Mouse (Mus musculus): ENCODE measurements at regions not wholly inside any gene's neighbourhood (a gene's known extent, or its start where the extent isn't known, plus 50 kb on each side); places are given as distances from the start of the nearest gene placed in this dataset.
"Not testable (repeated sequence)": the region's sequence is repeated elsewhere in the genome, so short reads cannot be mapped to it uniquely, and the experiment has no call there.

DNA sequence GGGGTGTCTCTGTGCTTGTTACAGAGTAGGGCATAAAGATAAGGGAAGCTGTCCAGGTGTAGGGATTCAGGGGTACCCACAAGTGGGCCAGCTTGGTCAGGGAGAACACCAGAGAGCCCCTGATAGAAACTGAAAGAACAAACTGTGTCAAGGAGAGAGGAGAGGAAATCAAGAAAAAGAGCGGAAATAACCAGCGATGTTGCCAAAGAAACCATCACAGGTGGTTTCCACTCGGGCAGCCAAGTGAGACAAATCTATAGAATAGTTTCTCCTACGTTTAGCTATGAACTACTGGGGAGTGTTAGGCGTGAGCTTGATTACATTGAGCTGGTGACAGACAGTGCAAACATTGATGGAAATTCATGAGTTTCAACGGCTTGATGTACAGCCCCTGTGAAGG lies 138.8 kb downstream of the Glrx3 start:
- DNase-seq (ENCODE audit: low read depth, low spot score): no peak
- H3K9ac ChIP-seq (ENCODE audit: control insufficient read depth, low read depth, low read length, poor library complexity, severe bottlenecking): no peak overlapping the region
- no peaks in the 10 kb centered on the region for H3K4me1 ChIP-seq (ENCODE audit: control insufficient read depth in 1 of 2, insufficient read depth in 2 of 2, low read length in 2 of 2)
- TF ChIP-seq TAL1 (IDR thresholded peaks at IDR 0.05; ENCODE audit: low read length) (no peak), UBTF (IDR thresholded peaks at IDR 0.05; ENCODE audit: borderline replicate concordance, insufficient read depth, low read depth, low read length) (no peak), MEF2A (IDR thresholded peaks at IDR 0.05; ENCODE audit: extremely low read depth, insufficient replicate concordance, low read depth, low read length, poor library complexity, severe bottlenecking) (no peak), ZNF384 (IDR thresholded peaks at IDR 0.05; ENCODE audit: low read depth, low read length) (no peak), MAX (IDR thresholded peaks at IDR 0.05; ENCODE audit: low read length) (no peak), TBP (IDR thresholded peaks at IDR 0.05; ENCODE audit: low read depth, low read length) (no peak), USF2 (IDR thresholded peaks at IDR 0.05; ENCODE audit: borderline replicate concordance in 1 of 2, insufficient read depth in 1 of 2, low read depth in 1 of 2, low read length in 2 of 2) (no peak), NRF1 (IDR thresholded peaks at IDR 0.05; ENCODE audit: insufficient read depth, low read depth, low read length, poor library complexity, severe bottlenecking) (no peak), MAZ (IDR thresholded peaks at IDR 0.05; ENCODE audit: low read depth, low read length) (no peak), MXI1 (IDR thresholded peaks at IDR 0.05; ENCODE audit: low read depth, low read length) (no peak), KAT2A (conservative IDR thresholded peaks at IDR 0.05; ENCODE audit: low read depth, low read length) (no peak), E2F4 (IDR thresholded peaks at IDR 0.05; ENCODE audit: borderline replicate concordance, low read depth, low read length) (no peak), USF1 (IDR thresholded peaks at IDR 0.05; ENCODE audit: low read depth, low read length) (no peak), TCF12 (IDR thresholded peaks at IDR 0.05; ENCODE audit: low read depth, low read length) (no peak), JUND (IDR thresholded peaks at IDR 0.05; ENCODE audit: low read depth, low read length) (no peak), HCFC1 (IDR thresholded peaks at IDR 0.05; ENCODE audit: low read depth, low read length) (no peak)
- H3K4me3 ChIP-seq (ENCODE audit: control insufficient read depth in 1 of 2, insufficient read depth in 1 of 2, low read depth in 2 of 2, low read length in 2 of 2): no peak overlapping the region
- no peaks in the 10 kb centered on the region for H3K9me3 ChIP-seq (replicated peaks; ENCODE audit: insufficient read depth, low read length)
- no peaks in the 10 kb centered on the region for H3K79me2 ChIP-seq (ENCODE audit: control insufficient read depth, insufficient read depth, low read length, poor library complexity)
- no peaks in the 10 kb centered on the region for H3K36me3 ChIP-seq (ENCODE audit: control insufficient read depth in 1 of 2, insufficient read depth in 2 of 2, low read length in 2 of 2)
- H3K27ac ChIP-seq (ENCODE audit: control insufficient read depth, low read depth, low read length): no peak overlapping the region
- H3K27me3 ChIP-seq (ENCODE audit: control insufficient read depth in 1 of 2, insufficient read depth in 2 of 2, low read length in 2 of 2): no peaks in the 10 kb centered on the region

DNA sequence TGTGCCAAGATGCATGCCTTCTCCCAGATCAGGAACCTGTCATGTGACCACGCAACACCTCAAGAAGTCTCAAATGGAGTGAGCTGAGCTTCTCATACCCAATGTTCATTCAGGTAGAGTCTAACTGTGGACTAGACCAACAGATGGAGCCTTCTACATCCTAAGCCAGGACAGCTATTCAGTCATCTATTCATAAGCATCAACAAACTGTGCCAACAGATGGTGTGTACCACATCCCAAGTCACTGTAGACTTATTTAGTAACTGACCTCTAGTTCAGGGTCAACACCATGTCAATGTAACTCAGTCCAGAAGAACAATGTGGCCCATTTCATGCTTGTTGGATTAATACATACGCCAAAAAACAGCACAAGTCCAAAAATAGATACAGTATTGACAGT lies 146.1 kb downstream of the Glrx3 start:
- H3K79me2 ChIP-seq (ENCODE audit: control insufficient read depth, insufficient read depth, low read length, poor library complexity): no peaks in the 10 kb centered on the region
- DNase-seq (ENCODE audit: low read depth, low spot score): no peak
- no peaks in the 10 kb centered on the region for H3K27me3 ChIP-seq (ENCODE audit: control insufficient read depth in 1 of 2, insufficient read depth in 2 of 2, low read length in 2 of 2)
- H3K27ac ChIP-seq (ENCODE audit: control insufficient read depth, low read depth, low read length): no peak overlapping the region
- no peaks in the 10 kb centered on the region for H3K36me3 ChIP-seq (ENCODE audit: control insufficient read depth in 1 of 2, insufficient read depth in 2 of 2, low read length in 2 of 2)
- no peaks in the 10 kb centered on the region for H3K9me3 ChIP-seq (replicated peaks; ENCODE audit: insufficient read depth, low read length)
- TF ChIP-seq MXI1 (IDR thresholded peaks at IDR 0.05; ENCODE audit: low read depth, low read length): no peak
- no peak for TF ChIP-seq SMC3 (IDR thresholded peaks at IDR 0.05; ENCODE audit: low read depth, low read length)
- no peak for TF ChIP-seq ZMIZ1 (IDR thresholded peaks at IDR 0.05; ENCODE audit: low read depth, low read length)
- H3K4me1 ChIP-seq (ENCODE audit: control insufficient read depth in 1 of 2, insufficient read depth in 2 of 2, low read length in 2 of 2): no peaks in the 10 kb centered on the region
- no peak overlapping the region for H3K9ac ChIP-seq (ENCODE audit: control insufficient read depth, low read depth, low read length, poor library complexity, severe bottlenecking)
- H3K4me3 ChIP-seq (ENCODE audit: control insufficient read depth in 1 of 2, insufficient read depth in 1 of 2, low read depth in 2 of 2, low read length in 2 of 2): no peak overlapping the region

DNA sequence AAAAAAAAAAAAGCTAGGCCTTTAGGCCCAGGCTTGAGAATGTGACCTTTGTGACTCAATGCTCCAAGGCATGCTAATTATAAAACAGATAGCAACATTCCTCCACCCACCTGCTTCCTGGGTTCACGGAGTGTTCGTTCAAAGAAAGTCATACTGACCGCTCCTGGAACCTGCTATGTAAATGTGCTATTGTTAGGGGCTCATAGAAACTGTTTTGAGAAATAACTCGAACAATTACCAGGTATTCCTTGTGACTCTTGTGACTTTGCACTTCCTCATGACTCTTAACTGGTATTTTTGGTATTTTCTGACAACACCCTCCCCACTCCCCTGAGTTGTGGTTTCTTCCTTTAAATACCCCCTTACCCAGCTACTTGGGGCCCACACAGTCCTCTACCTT lies 147.5 kb downstream of the Glrx3 start:
- not testable (repeated sequence) for H3K9me3 ChIP-seq (replicated peaks; ENCODE audit: insufficient read depth, low read length); H3K4me1 ChIP-seq (ENCODE audit: control insufficient read depth in 1 of 2, insufficient read depth in 2 of 2, low read length in 2 of 2)

More for the DNA sequence above, 147.5 kb downstream of the Glrx3 start:
- DNase-seq (ENCODE audit: low read depth, low spot score); H3K36me3 ChIP-seq (ENCODE audit: control insufficient read depth in 1 of 2, insufficient read depth in 2 of 2, low read length in 2 of 2); H3K4me3 ChIP-seq (ENCODE audit: control insufficient read depth in 1 of 2, insufficient read depth in 1 of 2, low read depth in 2 of 2, low read length in 2 of 2); H3K9ac ChIP-seq (ENCODE audit: control insufficient read depth, low read depth, low read length, poor library complexity, severe bottlenecking); H3K27me3 ChIP-seq (ENCODE audit: control insufficient read depth in 1 of 2, insufficient read depth in 2 of 2, low read length in 2 of 2); H3K79me2 ChIP-seq (ENCODE audit: control insufficient read depth, insufficient read depth, low read length, poor library complexity); H3K27ac ChIP-seq (ENCODE audit: control insufficient read depth, low read depth, low read length): not testable (repeated sequence)
